ENCODE assay signal across 13 mouse cellular contexts in genomic region chr5:76205886-76206285, GRCm38 (mm10).
"Had no signal": no experiment of that assay in that cellular context is flagged by ENCODE, and none has a peak within 500 bp of the region (broad histone marks: within the 10 kb centered on the region; RNA-seq: fewer than 3 reads in every experiment).

No protein-coding gene starts in this region.

- DNase-seq: lung, adult 18-20 months; lung, embryonic 14.5 days; lung, postnatal 10 days; lung, postnatal 4 days; midbrain, embryonic 14.5 days; right cerebral cortex, postnatal 14 days; thymus, adult 18-20 months; thymus, postnatal 14 days; thymus, postnatal 36 days had no signal

- H3K9me3 ChIP-seq: megakaryocyte, embryonic 14.5 days; midbrain, embryonic 12.5 days; neural tube, embryonic 12.5 days; stomach, embryonic 15.5 days had no signal

- H3K27ac ChIP-seq: midbrain, embryonic 12.5 days; neural tube, embryonic 12.5 days; stomach, embryonic 15.5 days had no signal

- H3K4me3 ChIP-seq: megakaryocyte, embryonic 14.5 days; midbrain, embryonic 12.5 days; neural tube, embryonic 12.5 days; stomach, embryonic 15.5 days had no signal

- H3K4me2 ChIP-seq: lung, embryonic 14.5 days; midbrain, embryonic 12.5 days; neural tube, embryonic 12.5 days; stomach, embryonic 15.5 days had no signal

- H3K27me3 ChIP-seq: megakaryocyte, embryonic 14.5 days; midbrain, embryonic 12.5 days; neural tube, embryonic 12.5 days; stomach, embryonic 15.5 days had no signal

- H3K4me1 ChIP-seq: midbrain, embryonic 12.5 days; neural tube, embryonic 12.5 days; stomach, embryonic 15.5 days had no signal

- H3K9ac ChIP-seq: lung, embryonic 14.5 days; midbrain, embryonic 12.5 days; neural tube, embryonic 12.5 days; stomach, embryonic 15.5 days had no signal
